Mouse (Mus musculus) forebrain, embryonic 12.5 days (tissue): ENCODE results near the gene Cr1l. TPM values are rescaled to one million over a fixed set of nuclear protein-coding genes. Genes with fewer than 3 reads are reported as not detected.

Experiments used
- ATAC-seq: fragments of 200-750 bp; cut with Nextera tagmentation; 2 replicates; pipeline ENCODE4 v1.8.0; 2017; ENCODE audit warnings: moderate TSS enrichment; ENCODE audit not compliant: low FRiP score
- H3K27ac ChIP-seq: fragments of 300-500 bp; sonication (generic); 2 replicates; pipeline ENCODE4 v1.5.1; 2016; ENCODE audit warnings: mild to moderate bottlenecking
- H3K27me3 ChIP-seq: fragments of 300-500 bp; sonication (generic); 2 replicates; pipeline ENCODE4 v1.6.1; 2016; ENCODE audit warnings: mild to moderate bottlenecking
- H3K36me3 ChIP-seq: fragments of 300-500 bp; sonication (generic); replicated peaks from 2 replicates; pipeline ENCODE4 v1.6.1; 2016; ENCODE audit warnings: mild to moderate bottlenecking
- H3K4me1 ChIP-seq: fragments of 300-500 bp; sonication (generic); 2 replicates; pipeline ENCODE4 v1.6.1; 2016
- H3K4me2 ChIP-seq: fragments of 300-500 bp; sonication (generic); 2 replicates; pipeline ENCODE4 v1.6.1; 2016; ENCODE audit warnings: mild to moderate bottlenecking, moderate library complexity
- H3K4me3 ChIP-seq: fragments of 300-500 bp; sonication (generic); replicated peaks from 2 replicates; pipeline ENCODE4 v1.5.1; 2016; ENCODE audit warnings: mild to moderate bottlenecking
- H3K9ac ChIP-seq: fragments of 300-500 bp; sonication (generic); 2 replicates; pipeline ENCODE4 v1.6.1; 2016; ENCODE audit warnings: mild to moderate bottlenecking
- H3K9me3 ChIP-seq: fragments of 300-500 bp; sonication (generic); 2 replicates; pipeline ENCODE4 v1.6.1; 2016
- WGBS: fragments of 180-500 bp; shearing (Covaris S2); methylation state at CpG from one replicate; pipeline ENCODE4 v1.1.7; 2016; 5-methylcytosine and 5-hydroxymethylcytosine counted together
- polyA plus RNA-seq: library from polyadenylated mRNA; unstranded; fragments of >200 nt; fragmentation: Nextera tagmentation; extraction: Ambion mirVana; gene quantifications from 2 replicates; pipeline ENCODE4 v1.2.1, GENCODE M21; 2016

Cr1l gene
- 35.6 and 40.5 TPM in 2 replicates for polyA plus RNA-seq

DNA sequence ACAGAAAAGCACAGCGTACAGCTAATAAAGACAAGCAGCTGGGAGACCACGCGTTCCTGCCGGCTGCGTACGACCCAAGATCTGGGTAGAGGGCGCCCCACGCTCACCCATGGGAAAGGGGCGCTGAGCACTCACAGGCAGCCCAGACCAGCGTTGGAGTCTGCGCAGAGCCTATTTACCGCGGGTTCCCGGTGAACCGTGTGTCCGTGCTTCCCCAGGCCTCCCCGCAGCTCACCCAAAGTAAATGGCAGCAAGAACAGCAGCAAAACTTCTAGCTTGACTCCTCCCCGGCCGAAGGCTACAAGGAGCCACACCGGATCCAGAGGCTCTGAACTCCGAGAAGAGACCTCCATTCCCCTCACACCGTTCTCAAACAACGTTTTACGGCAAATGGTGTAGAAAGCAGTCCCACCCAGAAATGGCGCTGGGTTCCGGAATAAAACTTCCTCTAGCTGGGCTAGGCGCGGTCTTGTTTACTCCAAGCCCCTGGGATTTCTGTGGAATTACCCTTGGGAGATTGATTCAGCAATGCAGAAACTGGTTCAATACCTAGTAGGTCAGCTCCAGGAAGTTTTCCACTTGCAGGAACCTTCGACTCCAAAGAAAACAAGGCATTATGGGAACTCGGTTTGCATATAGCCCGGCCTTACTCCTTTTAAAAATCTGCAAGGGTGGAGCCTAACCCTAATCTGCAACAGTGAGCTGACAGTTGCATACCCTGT is at the start of gene Cr1l:
Cr1l (minus strand) TSS at position 634 of the 722 bp plus-strand sequence.
- Histone ChIP-seq H3K27me3 (no peaks in the 10 kb centered on the region), H3K9ac (peak within 1 kb of the TSS; percentile 70), H3K9me3 (no peaks in the 10 kb centered on the region), H3K4me1 (peaks cover 5% of the 10 kb centered on the region), H3K27ac (peak within 1 kb of the TSS; percentile 92), H3K4me3 (peak within 1 kb of the TSS; percentile 59), H3K4me2 (peak within 1 kb of the TSS; percentile 56), H3K36me3 (peaks cover 3% of the 10 kb centered on the region; the same call in 1 of the 2 replicates)
- ATAC-seq, result peak; percentile 99
- under 1% methylated on average over 31 of the region's 31 CpGs for WGBS

DNA sequence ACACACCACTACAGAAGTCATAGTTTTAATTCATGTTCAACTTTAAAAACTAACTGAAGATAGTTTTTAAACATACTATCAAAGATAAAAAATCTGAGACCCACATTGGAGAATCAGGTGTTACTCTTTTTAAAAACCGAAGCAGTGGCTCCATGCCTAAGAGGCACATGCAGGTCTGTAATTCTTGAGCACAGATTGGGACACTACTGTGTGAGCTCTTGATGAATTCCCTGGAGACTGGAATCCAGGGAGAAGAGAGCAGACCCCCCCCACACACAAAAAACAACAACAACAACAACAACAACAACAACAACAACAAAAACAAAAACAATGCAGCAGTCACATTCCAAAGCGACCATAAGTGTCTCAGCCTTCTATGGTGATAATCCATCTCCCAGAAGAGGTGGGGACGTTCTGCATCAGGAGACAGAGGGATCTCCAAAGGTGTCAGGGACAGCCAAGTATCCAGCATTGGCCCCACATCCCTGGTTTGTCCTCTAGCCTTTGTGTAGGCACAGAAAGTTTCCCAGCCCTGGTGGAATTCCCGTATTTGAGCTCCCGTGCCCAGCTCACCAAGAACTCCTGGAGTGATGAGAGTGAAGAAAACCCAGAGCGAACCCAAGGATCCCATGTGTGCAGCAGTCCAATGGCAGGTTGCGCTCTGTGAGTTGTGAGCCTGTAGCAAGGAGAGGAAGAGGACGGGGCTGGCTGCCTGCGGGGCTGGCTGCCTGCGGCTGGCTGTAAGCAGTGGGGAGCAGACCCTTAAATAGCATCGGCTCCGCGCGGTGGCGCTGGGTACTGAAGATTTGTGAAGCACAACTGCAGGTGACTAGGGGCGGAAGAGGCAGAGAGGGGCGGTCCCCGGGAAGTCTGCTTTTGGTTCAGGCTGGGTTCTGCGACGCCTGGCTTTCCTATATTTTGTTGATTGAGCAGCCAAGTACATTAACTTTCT is 44.9 kb upstream of the Cr1l start, which contains the start of gene Cr2:
Cr2 (minus strand) TSS at position 737 of the 952 bp plus-strand sequence.
- 7% methylated on average over 20 of the region's 20 CpGs for WGBS
- H3K27ac ChIP-seq, result no peak within 1 kb of the TSS
- ATAC-seq, result peak; percentile 98
- peak within 1 kb of the TSS; percentile 54 for H3K9ac ChIP-seq
- H3K4me3 ChIP-seq, result peak within 1 kb of the TSS; percentile 32
- H3K4me2 ChIP-seq, result peak within 1 kb of the TSS; percentile 59
- no peaks in the 10 kb centered on the region for H3K9me3 ChIP-seq
- no peaks in the 10 kb centered on the region for H3K27me3 ChIP-seq
- no peaks in the 10 kb centered on the region for H3K36me3 ChIP-seq
- peaks cover 4% of the 10 kb centered on the region; the same call in 1 of the 2 replicates for H3K4me1 ChIP-seq

DNA sequence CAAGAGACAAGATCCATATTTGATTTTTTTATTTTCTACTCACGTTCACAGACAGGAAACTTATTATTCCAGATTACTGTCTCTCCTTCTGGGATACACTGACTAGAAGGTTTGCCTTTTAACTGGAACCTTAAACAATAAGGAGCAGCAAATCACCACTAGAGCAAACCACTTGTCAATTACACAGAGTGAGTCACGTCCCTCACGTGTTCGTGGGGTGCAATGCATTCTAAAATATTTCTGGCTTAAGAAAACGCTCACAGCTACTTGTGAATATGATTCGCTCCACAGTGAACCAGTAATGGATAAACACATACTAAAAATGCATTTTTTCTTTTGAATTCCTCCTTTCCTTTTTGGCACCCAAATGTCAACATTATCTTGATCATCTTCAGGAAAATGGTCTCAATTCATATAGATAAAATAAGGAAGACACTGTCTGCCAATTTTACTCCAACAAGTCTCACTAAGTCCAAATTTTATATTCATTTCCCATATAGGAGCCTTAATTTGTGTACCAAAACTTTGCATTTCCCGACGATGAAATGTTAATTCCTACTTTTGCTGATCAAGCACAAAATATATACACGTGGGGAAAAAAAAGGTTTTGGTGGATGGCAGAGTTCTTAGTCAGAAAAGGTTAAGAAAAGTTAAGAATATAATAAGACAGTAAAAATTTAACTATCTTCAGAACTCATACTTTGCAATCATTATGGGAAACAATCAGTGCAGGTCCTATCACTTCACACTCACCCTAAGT is 33.8 kb upstream of the Cr1l start:
- Histone ChIP-seq H3K27me3 (no peaks in the 10 kb centered on the region), H3K9me3 (no peaks in the 10 kb centered on the region), H3K4me3 (no peak overlapping the region), H3K27ac (no peak overlapping the region), H3K36me3 (no peaks in the 10 kb centered on the region), H3K9ac (no peak overlapping the region), H3K4me2 (no peak overlapping the region), H3K4me1 (no peaks in the 10 kb centered on the region)
- no peak for ATAC-seq
- 84% methylated on average over 9 of the region's 9 CpGs for WGBS

DNA sequence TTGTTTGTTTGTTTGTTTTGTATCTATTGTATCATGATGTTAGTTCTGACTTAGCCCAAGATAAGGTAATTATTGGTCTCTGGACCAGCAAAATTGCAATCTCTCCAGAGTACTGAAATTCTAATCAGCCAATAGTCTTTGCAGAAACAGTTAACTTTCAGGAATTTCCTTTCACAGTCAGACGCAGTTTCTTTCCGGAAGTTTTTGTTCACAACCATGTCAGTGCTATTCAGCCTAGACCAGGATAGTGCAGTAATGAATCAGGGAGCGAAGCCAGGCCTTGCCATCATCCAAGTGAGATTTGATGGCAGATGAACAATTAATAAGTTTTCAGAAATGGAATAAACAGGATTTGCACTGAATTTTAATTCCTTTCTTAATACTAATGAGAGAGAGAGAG is 684 bp upstream of the Cr1l start:
- no peak overlapping the region for H3K9ac ChIP-seq
- no peaks in the 10 kb centered on the region for H3K9me3 ChIP-seq
- no peak overlapping the region for H3K4me3 ChIP-seq
- WGBS, result 65% methylated on average over 3 of the region's 3 CpGs
- peaks cover 5% of the 10 kb centered on the region for H3K4me1 ChIP-seq
- no peak overlapping the region for H3K27ac ChIP-seq
- H3K4me2 ChIP-seq, result peak overlapping the region; percentile 56
- peaks cover 3% of the 10 kb centered on the region; the same call in 1 of the 2 replicates for H3K36me3 ChIP-seq
- H3K27me3 ChIP-seq, result no peaks in the 10 kb centered on the region
- no peak for ATAC-seq

DNA sequence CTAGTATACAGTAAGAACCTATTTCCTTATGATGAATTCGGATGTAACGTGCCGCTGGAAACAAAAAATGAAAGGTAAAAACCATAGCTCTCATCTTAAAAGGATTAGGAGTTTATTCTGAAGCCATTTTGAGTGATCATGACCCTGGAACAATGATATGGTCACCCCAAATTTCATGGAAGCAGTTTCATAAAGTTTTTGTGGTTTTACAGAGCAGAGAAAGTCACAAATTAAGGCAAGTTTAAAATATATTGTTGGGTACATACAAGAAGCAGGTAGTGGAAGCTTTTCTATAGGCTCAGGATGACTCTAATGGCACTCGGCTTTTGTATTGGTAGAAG is 259 bp upstream of the Cr1l start:
- Histone ChIP-seq H3K4me1 (peaks cover 5% of the 10 kb centered on the region), H3K27me3 (no peaks in the 10 kb centered on the region), H3K36me3 (peaks cover 3% of the 10 kb centered on the region; the same call in 1 of the 2 replicates), H3K4me2 (peak overlapping the region; percentile 56), H3K9ac (no peak overlapping the region), H3K27ac (peak overlapping the region; percentile 92; the same call in 1 of the 2 replicates), H3K9me3 (no peaks in the 10 kb centered on the region), H3K4me3 (peak overlapping the region; percentile 59)
- ATAC-seq, result no peak
- WGBS, result 30% methylated on average over 4 of the region's 4 CpGs

DNA sequence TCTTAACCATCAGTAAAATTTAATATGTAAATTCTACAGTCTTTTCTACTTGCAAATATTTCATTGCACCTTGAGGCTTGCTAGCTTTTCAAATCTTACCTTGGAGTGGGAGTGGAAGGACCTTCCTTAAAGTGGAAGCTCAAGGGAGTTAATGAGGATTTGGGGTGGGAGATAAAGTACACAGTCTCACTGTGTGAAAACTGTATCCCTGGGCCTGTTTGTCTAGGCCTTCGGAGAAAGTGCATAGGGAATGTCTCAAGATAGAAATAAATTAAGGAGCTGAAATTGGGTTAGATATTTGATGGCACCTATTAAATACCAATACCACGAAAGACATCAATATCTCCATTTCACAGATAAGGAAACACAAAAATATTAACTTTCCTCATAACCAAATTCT is 907 bp downstream of the Cr1l start:
- 14% methylated on average over 2 of the region's 2 CpGs for WGBS
- H3K27ac ChIP-seq, result peak overlapping the region; percentile 92

DNA sequence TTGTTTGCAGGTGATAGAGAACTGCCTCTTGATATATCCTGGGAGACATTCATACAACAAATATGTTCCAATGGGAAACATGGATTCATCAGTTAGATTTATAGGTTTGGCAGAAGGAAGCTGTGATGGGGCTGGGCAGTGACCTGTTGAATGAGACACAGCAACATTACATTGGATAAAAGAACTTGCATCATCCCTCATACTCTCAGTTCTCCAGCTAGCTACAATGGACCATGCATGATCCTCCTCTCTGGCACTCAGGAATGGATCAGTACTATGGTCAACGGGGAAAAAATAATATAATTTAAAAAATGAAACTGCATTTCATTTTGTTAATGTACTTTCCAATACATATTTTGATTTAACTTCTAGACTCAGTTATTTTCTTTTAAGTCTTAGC is 1.5 kb downstream of the Cr1l start:
- Histone ChIP-seq H3K4me1 (peaks cover 5% of the 10 kb centered on the region), H3K9ac (no peak overlapping the region), H3K4me3 (no peak overlapping the region), H3K9me3 (no peaks in the 10 kb centered on the region), H3K27me3 (no peaks in the 10 kb centered on the region), H3K36me3 (peaks cover 3% of the 10 kb centered on the region; the same call in 1 of the 2 replicates), H3K27ac (no peak overlapping the region), H3K4me2 (peak overlapping the region; percentile 21)
- whole genome bisulfite sequencing, result 84% methylated on average over 1 of the region's 1 CpGs
- no peak for ATAC-seq

More for the DNA sequence above, 907 bp downstream of the Cr1l start:
- Histone ChIP-seq H3K4me2 (peak overlapping the region; percentile 56), H3K4me3 (peak overlapping the region; percentile 59), H3K9me3 (no peaks in the 10 kb centered on the region), H3K4me1 (peaks cover 5% of the 10 kb centered on the region), H3K9ac (peak overlapping the region; percentile 70), H3K36me3 (peaks cover 3% of the 10 kb centered on the region; the same call in 1 of the 2 replicates), H3K27me3 (no peaks in the 10 kb centered on the region)
- 0 out of 2 replicates have a peak, but pooled peaks have one; percentile 33 for ATAC-seq

DNA sequence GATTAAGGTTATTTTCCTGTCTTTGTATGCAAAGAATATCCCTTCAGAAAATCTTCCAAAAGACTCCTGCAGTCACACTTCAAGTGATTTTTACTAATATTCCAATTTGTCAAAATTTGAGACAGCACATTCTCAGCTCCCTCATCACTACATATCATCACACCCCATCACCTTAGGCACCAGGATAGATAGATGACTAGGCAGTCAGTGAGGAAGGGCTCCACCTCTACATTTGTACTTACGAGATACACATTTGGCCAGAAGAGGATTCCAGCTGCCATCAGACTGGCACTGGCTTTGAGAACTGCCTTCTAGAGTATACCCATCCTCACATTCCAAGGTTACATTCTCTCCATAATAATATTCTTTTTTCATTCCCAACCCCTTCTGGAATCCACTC is 17.0 kb downstream of the Cr1l start:
- no peak for ATAC-seq
- H3K4me2 ChIP-seq, result no peak overlapping the region
- no peaks in the 10 kb centered on the region for H3K4me1 ChIP-seq
- no peak overlapping the region for H3K9ac ChIP-seq
- H3K9me3 ChIP-seq, result no peaks in the 10 kb centered on the region
- no peak overlapping the region for H3K4me3 ChIP-seq
- no peaks in the 10 kb centered on the region for H3K27me3 ChIP-seq
- H3K36me3 ChIP-seq, result peaks cover 18% of the 10 kb centered on the region
- WGBS, result 97% methylated on average over 1 of the region's 1 CpGs
- no peak overlapping the region for H3K27ac ChIP-seq

DNA sequence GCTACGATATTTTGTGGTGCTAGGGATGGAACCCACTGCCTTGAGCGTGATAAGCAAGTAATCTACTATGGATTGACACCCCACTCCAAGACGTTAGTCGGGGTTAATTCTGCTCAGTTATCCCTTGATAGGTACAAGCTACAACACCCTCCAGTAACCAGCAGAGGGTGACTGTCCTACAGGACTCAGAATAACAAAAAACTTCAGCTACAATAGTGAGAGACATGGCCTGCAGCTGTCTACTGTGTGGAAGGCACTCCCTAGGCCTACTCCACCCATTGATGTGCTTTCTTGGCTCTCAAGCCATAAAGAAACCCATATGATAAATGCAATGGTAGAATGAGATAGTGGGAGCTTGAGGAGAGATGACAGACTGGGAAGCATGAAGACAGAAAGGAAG is 17.8 kb downstream of the Cr1l start:
- Histone ChIP-seq H3K9me3 (no peaks in the 10 kb centered on the region), H3K4me3 (no peak overlapping the region), H3K4me2 (no peak overlapping the region), H3K27me3 (no peaks in the 10 kb centered on the region), H3K4me1 (no peaks in the 10 kb centered on the region), H3K27ac (no peak overlapping the region), H3K36me3 (peaks cover 18% of the 10 kb centered on the region), H3K9ac (no peak overlapping the region)
- 86% methylated on average over 4 of the region's 4 CpGs for WGBS
- ATAC-seq, result no peak

DNA sequence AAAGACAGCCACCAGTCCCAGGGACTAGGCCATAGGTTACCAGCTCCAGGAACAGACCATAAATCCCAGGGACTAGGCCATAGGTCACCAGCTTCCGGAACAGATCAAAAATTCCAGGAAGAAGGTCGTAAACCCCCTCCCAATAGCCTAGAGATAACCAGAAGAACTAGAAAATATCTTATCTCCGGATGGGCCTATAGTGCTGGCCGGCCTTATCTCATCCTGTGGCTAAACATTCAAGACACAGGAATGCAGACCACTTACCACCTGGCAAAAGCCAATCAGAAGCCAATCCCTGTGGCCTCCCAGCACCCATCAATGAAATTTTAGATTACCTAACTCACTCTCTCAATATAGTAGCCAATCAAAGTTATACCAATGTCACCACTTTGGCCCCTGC is 30.7 kb downstream of the Cr1l start:
- no peak overlapping the region for H3K27ac ChIP-seq
- 95% methylated on average over 4 of the region's 4 CpGs for WGBS
- no peaks in the 10 kb centered on the region for H3K27me3 ChIP-seq
- H3K4me2 ChIP-seq, result no peak overlapping the region
- H3K9ac ChIP-seq, result no peak overlapping the region
- no peaks in the 10 kb centered on the region for H3K9me3 ChIP-seq
- no peak for ATAC-seq
- no peaks in the 10 kb centered on the region for H3K4me1 ChIP-seq
- H3K4me3 ChIP-seq, result no peak overlapping the region
- peaks cover 32% of the 10 kb centered on the region for H3K36me3 ChIP-seq

DNA sequence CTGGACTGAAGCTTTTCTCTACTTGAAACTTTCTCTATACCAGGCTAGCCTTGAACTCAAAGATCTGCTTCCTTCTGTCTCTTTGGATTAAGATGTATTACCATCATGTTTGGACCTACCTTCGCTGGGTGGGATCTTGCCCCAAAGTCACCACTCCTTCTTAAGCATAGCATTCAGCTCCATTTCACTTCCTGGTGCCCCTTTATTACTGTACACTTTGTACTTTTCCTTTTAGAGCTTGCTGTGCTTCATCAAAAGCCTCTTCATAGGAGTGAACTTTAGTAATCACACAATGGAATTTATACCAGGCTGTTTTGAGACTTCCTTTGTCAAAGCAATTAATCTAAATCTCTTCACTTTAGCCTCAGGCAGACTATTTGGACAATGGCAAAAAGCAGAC is 33.4 kb downstream of the Cr1l start:
- H3K4me1 ChIP-seq, result no peaks in the 10 kb centered on the region
- no peak for ATAC-seq
- H3K4me3 ChIP-seq, result no peak overlapping the region
- H3K9me3 ChIP-seq, result no peaks in the 10 kb centered on the region
- H3K36me3 ChIP-seq, result peaks cover 25% of the 10 kb centered on the region
- H3K27me3 ChIP-seq, result no peaks in the 10 kb centered on the region
- H3K27ac ChIP-seq, result no peak overlapping the region
- no peak overlapping the region for H3K9ac ChIP-seq
- 97% methylated on average over 1 of the region's 1 CpGs for WGBS
- no peak overlapping the region for H3K4me2 ChIP-seq
